Mouse (Mus musculus): ENCODE measurements at regions not wholly inside any gene's neighbourhood (a gene's known extent, or its start where the extent isn't known, plus 50 kb on each side); places are given as distances from the start of the nearest gene placed in this dataset.
A peak's percentile ranks its signal among the peaks of the same experiment; 100 is the strongest.

DNA sequence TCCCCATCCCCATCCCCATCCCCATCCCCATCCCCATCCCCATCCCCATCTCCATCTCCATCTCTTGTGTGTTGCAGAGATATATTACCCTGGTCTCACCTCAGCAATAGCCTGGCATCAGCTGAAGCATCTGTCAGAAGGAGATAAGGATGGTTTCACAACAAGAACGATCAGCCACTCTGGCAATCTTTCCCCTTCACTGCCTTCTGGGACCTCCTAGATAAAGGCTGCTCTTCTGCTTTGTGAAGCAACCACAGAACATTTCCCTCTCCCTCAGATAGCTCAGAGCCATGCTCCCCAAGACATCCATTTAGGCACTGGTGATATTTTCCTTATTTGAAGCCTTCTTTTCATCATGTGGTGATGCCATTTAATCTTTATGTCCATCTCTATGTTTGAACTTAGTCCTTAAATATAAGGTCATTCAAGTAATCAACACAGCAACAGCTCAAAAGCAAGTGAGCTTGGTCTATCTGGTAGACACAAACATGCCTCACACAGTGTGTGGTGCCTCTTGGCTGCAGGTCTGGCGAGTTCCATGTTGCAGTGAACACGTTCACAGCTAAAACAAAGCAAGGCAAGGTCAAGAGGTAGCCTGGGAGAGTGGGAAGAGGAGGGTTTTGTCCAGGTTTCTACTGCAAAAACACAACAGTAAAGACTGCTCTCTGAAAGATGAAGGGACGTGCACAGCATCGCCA, 321.7 kb upstream of the Runx1 start:
- 34% methylated on average over 5 of the region's 5 CpGs for WGBS (ENCODE audit: insufficient replicate concordance)
- H3K4me2 ChIP-seq (ENCODE audit: low read depth, low read length) = no peak overlapping the region

DNA sequence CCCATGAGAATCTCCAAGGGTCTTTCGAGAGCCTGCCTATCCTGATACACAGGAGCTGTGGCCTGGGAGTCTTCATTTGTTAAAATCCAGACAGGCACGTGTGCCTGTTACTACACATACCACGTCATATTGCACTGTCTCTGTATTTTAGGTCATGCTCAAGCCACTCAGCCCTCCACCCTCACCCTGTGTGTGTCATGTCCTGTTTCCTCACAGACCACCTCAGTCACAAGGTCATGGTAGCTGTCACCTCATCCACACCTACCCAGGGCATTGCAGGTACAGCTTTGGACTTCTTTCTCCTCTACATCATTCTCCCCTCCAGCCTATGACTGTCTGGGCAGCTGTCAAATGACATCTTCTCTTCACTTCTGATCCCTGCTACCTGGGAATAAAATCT, 320.9 kb upstream of the Runx1 start:
- Histone ChIP-seq H3K4me1 (ENCODE audit: control insufficient read depth, low read depth, low read length) (peaks cover 23% of the 10 kb centered on the region), H3K36me3 (ENCODE audit: control insufficient read depth, insufficient read depth) (no peaks in the 10 kb centered on the region), H3K27me3 (ENCODE audit: control insufficient read depth, insufficient read depth, low read depth, low read length) (peaks cover 2% of the 10 kb centered on the region; the same call in 1 of the 2 replicates), H3K27ac (ENCODE audit: low read length) (0 out of 2 replicates have a peak overlapping the region, but pooled peaks have one; percentile 29), H3K4me2 (ENCODE audit: low read depth, low read length) (no peak overlapping the region), H3K9ac (ENCODE audit: low read depth, low read length) (no peak overlapping the region), H3K9me3 (replicated peaks; ENCODE audit: control insufficient read depth, low read length) (no peaks in the 10 kb centered on the region), H3K4me3 (ENCODE audit: low read depth, low read length) (no peak overlapping the region)
- WGBS (ENCODE audit: insufficient replicate concordance) = 63% methylated on average over 3 of the region's 3 CpGs
- no peak for ATAC-seq (ENCODE audit: low read depth)

More for the DNA sequence above, 321.7 kb upstream of the Runx1 start:
- no peak overlapping the region for H3K4me3 ChIP-seq (ENCODE audit: low read depth, low read length)
- peak; percentile 92 for ATAC-seq (ENCODE audit: low read depth)
- peaks cover 24% of the 10 kb centered on the region for H3K4me1 ChIP-seq (ENCODE audit: control insufficient read depth, low read depth, low read length)
- H3K27ac ChIP-seq (ENCODE audit: low read length) = peak overlapping the region; percentile 52
- H3K36me3 ChIP-seq (ENCODE audit: control insufficient read depth, insufficient read depth) = no peaks in the 10 kb centered on the region
- no peak overlapping the region for H3K9ac ChIP-seq (ENCODE audit: low read depth, low read length)
- 0 out of 2 replicates have a peak, but pooled peaks cover 2% of the 10 kb centered on the region for H3K27me3 ChIP-seq (ENCODE audit: control insufficient read depth, insufficient read depth, low read depth, low read length)
- no peaks in the 10 kb centered on the region for H3K9me3 ChIP-seq (replicated peaks; ENCODE audit: control insufficient read depth, low read length)

DNA sequence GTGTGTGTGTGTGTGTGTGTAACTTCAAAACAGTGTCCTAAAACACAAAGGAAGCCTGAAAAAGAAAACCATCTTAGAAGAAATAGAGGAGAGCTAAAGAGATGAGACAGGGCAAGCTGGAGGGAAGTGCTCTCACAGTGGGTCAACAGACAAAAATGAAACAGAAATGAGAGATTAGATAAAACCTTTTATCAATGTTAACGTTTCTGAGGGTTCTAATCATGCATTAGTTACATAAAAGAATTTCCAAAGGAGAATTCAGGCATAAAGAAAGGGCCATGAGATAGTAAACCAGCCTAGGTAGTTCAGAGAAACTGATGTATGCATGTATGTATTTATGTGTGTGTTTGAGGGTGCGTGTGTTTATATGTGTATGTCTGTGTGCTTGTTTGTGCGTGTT, 319.7 kb upstream of the Runx1 start:
- peaks cover 3% of the 10 kb centered on the region for H3K27me3 ChIP-seq (ENCODE audit: control insufficient read depth, insufficient read depth, low read depth, low read length)
- H3K4me2 ChIP-seq (ENCODE audit: low read depth, low read length) = no peak overlapping the region
- no peaks in the 10 kb centered on the region for H3K36me3 ChIP-seq (ENCODE audit: control insufficient read depth, insufficient read depth)
- no peak overlapping the region for H3K4me3 ChIP-seq (ENCODE audit: low read depth, low read length)
- ATAC-seq (ENCODE audit: low read depth) = no peak
- 55% methylated on average over 3 of the region's 3 CpGs for WGBS (ENCODE audit: insufficient replicate concordance)
- H3K9ac ChIP-seq (ENCODE audit: low read depth, low read length) = no peak overlapping the region
- H3K9me3 ChIP-seq (replicated peaks; ENCODE audit: control insufficient read depth, low read length) = no peaks in the 10 kb centered on the region
- H3K27ac ChIP-seq (ENCODE audit: low read length) = no peak overlapping the region
- peaks cover 23% of the 10 kb centered on the region for H3K4me1 ChIP-seq (ENCODE audit: control insufficient read depth, low read depth, low read length)

DNA sequence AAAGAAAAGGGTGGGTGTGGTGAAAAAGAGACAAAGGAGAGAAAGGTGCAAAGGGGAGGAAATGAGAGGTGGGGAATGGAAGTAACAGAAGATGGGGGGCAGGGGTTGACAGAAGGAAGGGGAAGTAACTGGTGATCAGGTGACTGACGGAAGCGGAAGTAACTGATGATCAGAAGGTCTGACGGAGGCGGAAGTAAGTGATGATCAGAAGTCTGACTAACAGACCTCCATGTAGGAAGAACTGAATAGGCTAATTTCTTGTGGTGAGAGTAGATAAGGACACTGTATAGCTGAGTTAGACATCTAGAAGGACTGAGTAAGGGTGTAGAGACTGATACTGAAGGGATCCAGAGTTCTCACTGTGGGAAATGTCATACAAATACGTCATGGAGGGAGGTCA, 318.1 kb upstream of the Runx1 start:
- Histone ChIP-seq H3K4me1 (ENCODE audit: control insufficient read depth, low read depth, low read length) (peaks cover 23% of the 10 kb centered on the region), H3K9ac (ENCODE audit: low read depth, low read length) (no peak overlapping the region), H3K4me3 (ENCODE audit: low read depth, low read length) (no peak overlapping the region), H3K27me3 (ENCODE audit: control insufficient read depth, insufficient read depth, low read depth, low read length) (peaks cover 3% of the 10 kb centered on the region), H3K27ac (ENCODE audit: low read length) (no peak overlapping the region), H3K36me3 (ENCODE audit: control insufficient read depth, insufficient read depth) (no peaks in the 10 kb centered on the region), H3K4me2 (ENCODE audit: low read depth, low read length) (no peak overlapping the region), H3K9me3 (replicated peaks; ENCODE audit: control insufficient read depth, low read length) (no peaks in the 10 kb centered on the region)
- 0 out of 2 replicates have a peak, but pooled peaks have one; percentile 22 for ATAC-seq (ENCODE audit: low read depth)
- WGBS (ENCODE audit: insufficient replicate concordance) = 44% methylated on average over 5 of the region's 5 CpGs

DNA sequence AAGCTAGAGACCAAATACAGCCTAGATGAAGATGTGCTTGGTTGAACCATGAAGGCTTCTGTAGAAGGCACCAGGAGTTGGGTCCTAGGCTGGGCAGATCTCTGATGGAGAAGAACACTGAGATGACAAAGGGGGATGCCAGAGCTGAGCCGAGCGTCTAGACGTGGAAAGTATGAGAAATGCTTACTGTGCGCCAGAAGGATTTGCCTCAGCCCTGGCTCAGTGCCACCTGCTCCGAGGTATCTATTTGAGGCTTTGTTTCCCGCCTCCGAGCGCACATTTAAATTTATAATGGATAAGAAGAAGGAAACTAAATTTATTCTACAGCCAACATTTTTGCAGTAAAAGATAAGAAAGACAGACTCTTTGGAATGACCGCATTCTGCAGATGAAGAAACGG, 317.2 kb upstream of the Runx1 start:
- H3K36me3 ChIP-seq (ENCODE audit: control insufficient read depth, insufficient read depth) = no peaks in the 10 kb centered on the region
- H3K4me1 ChIP-seq (ENCODE audit: control insufficient read depth, low read depth, low read length) = peaks cover 20% of the 10 kb centered on the region
- 85% methylated on average over 10 of the region's 10 CpGs for WGBS (ENCODE audit: insufficient replicate concordance)
- H3K4me3 ChIP-seq (ENCODE audit: low read depth, low read length) = no peak overlapping the region
- peaks cover 3% of the 10 kb centered on the region for H3K27me3 ChIP-seq (ENCODE audit: control insufficient read depth, insufficient read depth, low read depth, low read length)
- ATAC-seq (ENCODE audit: low read depth) = no peak
- no peak overlapping the region for H3K4me2 ChIP-seq (ENCODE audit: low read depth, low read length)
- no peaks in the 10 kb centered on the region for H3K9me3 ChIP-seq (replicated peaks; ENCODE audit: control insufficient read depth, low read length)
- no peak overlapping the region for H3K27ac ChIP-seq (ENCODE audit: low read length)
- H3K9ac ChIP-seq (ENCODE audit: low read depth, low read length) = no peak overlapping the region

DNA sequence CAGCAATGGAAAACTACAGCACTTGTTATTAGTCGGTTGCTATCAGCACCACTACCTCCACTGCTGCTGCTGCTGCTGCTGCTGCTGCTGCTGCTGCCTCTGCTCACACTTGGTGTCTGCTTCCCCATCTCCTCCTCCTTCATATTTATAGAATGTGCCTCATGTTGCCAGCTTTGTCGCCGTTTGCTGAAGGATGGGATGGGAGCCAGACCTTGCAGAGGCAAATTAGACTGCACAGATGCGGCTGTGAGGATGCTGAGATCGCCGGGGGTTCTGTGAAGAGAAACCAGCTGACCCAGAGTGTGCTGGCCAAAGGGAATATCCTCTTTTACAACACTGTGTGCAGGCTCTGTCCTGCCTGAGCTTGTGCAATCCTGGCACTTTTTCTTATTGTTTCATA, 316.0 kb upstream of the Runx1 start:
- Histone ChIP-seq H3K9me3 (replicated peaks; ENCODE audit: control insufficient read depth, low read length) (no peaks in the 10 kb centered on the region), H3K4me3 (ENCODE audit: low read depth, low read length) (no peak overlapping the region), H3K4me2 (ENCODE audit: low read depth, low read length) (no peak overlapping the region), H3K9ac (ENCODE audit: low read depth, low read length) (no peak overlapping the region), H3K4me1 (ENCODE audit: control insufficient read depth, low read depth, low read length) (peaks cover 10% of the 10 kb centered on the region), H3K27me3 (ENCODE audit: control insufficient read depth, insufficient read depth, low read depth, low read length) (peaks cover 3% of the 10 kb centered on the region), H3K36me3 (ENCODE audit: control insufficient read depth, insufficient read depth) (no peaks in the 10 kb centered on the region), H3K27ac (ENCODE audit: low read length) (no peak overlapping the region)
- 70% methylated on average over 6 of the region's 6 CpGs for WGBS (ENCODE audit: insufficient replicate concordance)
- ATAC-seq (ENCODE audit: low read depth) = no peak

DNA sequence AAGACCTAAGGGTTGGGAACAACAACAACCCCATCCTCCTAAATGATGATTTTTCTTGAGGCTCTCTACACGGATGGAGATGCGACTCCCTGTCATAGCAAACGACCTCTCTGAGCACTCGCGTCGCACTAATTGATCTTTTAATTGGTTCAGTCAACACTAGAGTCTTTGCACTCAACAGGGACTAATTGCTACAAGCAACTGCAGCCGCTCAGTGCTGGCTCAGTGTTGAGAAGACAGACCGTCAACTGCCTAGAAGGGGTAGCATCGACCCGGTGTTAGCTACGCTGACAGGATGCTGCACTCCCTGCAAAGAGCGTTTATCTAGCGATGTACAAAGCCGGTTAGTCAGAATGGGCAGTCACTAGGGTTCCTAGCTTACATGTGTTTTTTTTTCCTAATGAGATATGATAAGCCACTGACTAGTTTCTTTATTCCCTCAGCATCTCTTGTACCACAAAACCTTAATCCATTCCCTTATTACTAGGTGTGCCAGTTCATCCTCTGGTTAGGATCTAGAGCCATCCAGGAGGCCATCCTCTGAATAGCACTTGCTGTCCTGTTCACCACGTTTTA, 314.7 kb upstream of the Runx1 start:
- Histone ChIP-seq H3K27me3 (ENCODE audit: control insufficient read depth, insufficient read depth, low read depth, low read length) (peaks cover 3% of the 10 kb centered on the region), H3K9me3 (replicated peaks; ENCODE audit: control insufficient read depth, low read length) (no peaks in the 10 kb centered on the region), H3K4me2 (ENCODE audit: low read depth, low read length) (no peak overlapping the region), H3K36me3 (ENCODE audit: control insufficient read depth, insufficient read depth) (no peaks in the 10 kb centered on the region), H3K27ac (ENCODE audit: low read length) (no peak overlapping the region), H3K9ac (ENCODE audit: low read depth, low read length) (no peak overlapping the region), H3K4me1 (ENCODE audit: control insufficient read depth, low read depth, low read length) (peaks cover 6% of the 10 kb centered on the region), H3K4me3 (ENCODE audit: low read depth, low read length) (no peak overlapping the region)
- no peak for ATAC-seq (ENCODE audit: low read depth)
- 47% methylated on average over 15 of the region's 15 CpGs for whole genome bisulfite sequencing (ENCODE audit: insufficient replicate concordance)

DNA sequence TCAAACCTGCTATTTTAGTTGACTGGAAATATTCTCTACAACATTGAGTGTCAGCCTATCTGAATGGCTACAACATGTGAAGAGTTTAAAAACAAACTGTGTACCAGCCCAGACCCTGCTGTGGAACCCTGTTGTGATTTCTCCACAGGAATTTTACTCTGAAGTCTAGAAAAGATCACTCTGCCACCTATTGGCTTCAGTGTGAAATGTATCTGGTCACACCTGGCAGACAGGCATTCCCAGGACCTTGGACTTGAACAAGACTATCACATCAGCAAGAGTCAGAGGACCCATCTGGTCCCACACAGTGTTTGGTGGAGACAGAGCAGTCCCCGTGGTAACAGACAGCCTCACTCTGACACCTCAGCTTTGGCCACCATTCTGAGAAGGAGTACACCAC, 311.3 kb upstream of the Runx1 start:
- WGBS (ENCODE audit: insufficient replicate concordance) = 36% methylated on average over 1 of the region's 1 CpGs
- no peak for ATAC-seq (ENCODE audit: low read depth)

DNA sequence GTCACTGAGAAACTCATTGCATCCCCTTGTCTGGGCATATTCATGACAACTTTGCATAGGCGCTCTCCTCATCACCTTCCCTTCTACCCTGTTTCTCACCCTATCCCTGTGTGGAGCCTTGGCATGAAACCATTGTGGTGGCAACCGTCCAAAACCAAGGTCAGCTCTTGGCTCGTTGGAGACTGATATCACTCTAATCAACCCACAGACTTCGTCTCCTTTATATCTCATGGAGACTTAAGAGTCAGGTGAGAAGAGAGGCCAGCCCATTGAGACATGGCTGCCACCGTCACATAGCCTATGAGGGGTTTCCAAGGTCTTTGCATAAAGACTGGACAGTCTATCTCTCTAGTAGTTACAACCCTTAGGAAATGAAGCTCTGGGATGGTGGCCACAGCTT, 305.5 kb upstream of the Runx1 start:
- WGBS (ENCODE audit: insufficient replicate concordance) = 45% methylated on average over 5 of the region's 5 CpGs
- Histone ChIP-seq H3K27ac (ENCODE audit: low read length) (peak overlapping the region; percentile 94), H3K4me2 (ENCODE audit: low read depth, low read length) (0 out of 2 replicates have a peak overlapping the region, but pooled peaks have one; percentile 1), H3K4me1 (ENCODE audit: control insufficient read depth, low read depth, low read length) (peaks cover 61% of the 10 kb centered on the region), H3K9me3 (replicated peaks; ENCODE audit: control insufficient read depth, low read length) (no peaks in the 10 kb centered on the region), H3K9ac (ENCODE audit: low read depth, low read length) (no peak overlapping the region), H3K36me3 (ENCODE audit: control insufficient read depth, insufficient read depth) (no peaks in the 10 kb centered on the region), H3K27me3 (ENCODE audit: control insufficient read depth, insufficient read depth, low read depth, low read length) (no peaks in the 10 kb centered on the region), H3K4me3 (ENCODE audit: low read depth, low read length) (no peak overlapping the region)
- peak; percentile 12 for ATAC-seq (ENCODE audit: low read depth)

More for the DNA sequence above, 311.3 kb upstream of the Runx1 start:
- H3K36me3 ChIP-seq (ENCODE audit: control insufficient read depth, insufficient read depth) = no peaks in the 10 kb centered on the region
- H3K9me3 ChIP-seq (replicated peaks; ENCODE audit: control insufficient read depth, low read length) = no peaks in the 10 kb centered on the region
- H3K4me2 ChIP-seq (ENCODE audit: low read depth, low read length) = no peak overlapping the region
- H3K4me3 ChIP-seq (ENCODE audit: low read depth, low read length) = no peak overlapping the region
- no peak overlapping the region for H3K27ac ChIP-seq (ENCODE audit: low read length)
- peaks cover 3% of the 10 kb centered on the region for H3K27me3 ChIP-seq (ENCODE audit: control insufficient read depth, insufficient read depth, low read depth, low read length)
- H3K9ac ChIP-seq (ENCODE audit: low read depth, low read length) = no peak overlapping the region
- peaks cover 10% of the 10 kb centered on the region for H3K4me1 ChIP-seq (ENCODE audit: control insufficient read depth, low read depth, low read length)
